Mouse (Mus musculus): Measurements from ENCODE around the gene Ror1.

Gene Ror1

DNA sequence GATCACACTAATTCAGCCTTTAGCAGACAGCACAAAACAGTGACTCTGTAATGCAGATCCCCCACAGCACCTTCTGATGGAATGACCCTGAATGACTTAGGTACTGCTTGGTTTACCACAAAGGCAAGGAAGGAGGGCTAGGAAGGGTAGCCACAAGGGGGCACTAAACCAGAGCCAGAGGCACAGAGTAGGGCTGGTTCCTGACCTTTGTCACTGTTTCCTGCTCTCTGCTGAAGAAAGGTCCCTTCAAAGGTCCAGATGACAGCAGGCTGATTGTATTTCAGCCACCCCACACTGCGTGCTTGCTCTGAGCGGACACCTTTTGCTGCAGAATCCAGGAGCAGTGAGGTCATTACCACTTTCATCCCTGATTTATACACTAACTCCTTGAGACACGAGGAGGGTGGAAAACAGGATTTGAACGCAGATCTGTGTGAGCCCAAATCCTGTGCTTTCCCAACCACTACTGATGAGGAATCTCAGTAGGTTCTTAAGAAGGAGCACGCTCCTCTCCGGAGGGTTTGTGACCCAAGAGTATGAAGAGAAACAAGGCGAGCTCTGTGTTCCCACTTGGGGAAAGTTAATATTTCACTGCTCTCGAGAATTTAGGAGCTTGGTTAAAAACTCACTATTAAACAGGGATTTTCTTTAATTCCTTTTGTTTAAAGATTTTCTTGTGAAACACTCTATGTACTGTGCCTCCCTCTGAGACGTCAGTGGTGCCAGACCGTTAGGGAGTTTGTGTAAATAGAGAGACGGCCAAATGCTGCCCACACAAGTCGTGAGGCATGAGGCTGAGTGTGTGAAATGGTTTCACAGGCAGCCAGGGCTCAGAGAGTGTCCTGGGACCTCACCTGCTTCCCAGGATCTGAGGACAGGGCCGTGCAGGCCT lies 119.0 kb downstream of the Ror1 start:
- no peak for DNase-seq

DNA sequence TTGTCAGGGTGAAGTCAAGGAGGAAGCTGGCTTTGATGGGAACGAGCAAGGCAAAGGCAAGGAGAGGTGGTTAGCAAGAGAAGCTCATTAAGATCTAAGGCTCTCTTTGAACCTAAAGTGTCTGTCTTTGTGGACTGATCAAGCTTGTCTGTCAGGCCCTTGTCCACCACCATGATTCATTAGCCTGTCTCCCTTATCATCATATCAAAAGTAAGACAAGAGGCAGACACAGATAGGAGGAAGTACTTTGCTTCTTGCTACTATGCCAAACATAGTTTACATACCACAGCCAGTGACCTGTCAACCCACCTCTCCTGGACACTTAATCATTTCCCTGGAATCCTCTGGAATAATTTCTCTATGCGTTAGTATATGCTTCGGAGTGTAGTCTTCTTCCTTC lies 121.0 kb downstream of the Ror1 start:
- DNase-seq, result no peak

DNA sequence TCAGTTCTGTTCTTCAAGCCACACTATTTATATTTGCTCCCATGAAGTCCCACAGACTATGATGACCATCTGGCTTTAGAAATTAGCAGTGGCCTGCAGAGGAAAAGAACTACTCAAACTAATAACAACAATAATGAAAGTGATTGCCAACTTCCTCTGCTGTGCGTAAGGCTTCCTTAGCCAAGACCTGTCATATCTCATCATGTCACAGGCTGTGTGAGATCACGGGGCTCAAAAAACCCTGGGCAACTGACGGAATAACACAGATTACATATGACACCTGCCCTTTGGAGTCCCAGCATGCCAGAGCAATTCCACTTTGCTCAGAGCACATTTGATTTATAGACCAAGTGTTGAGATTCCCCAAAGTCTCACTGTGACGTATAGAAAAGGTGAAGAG lies 123.4 kb downstream of the Ror1 start:
- DNase-seq, result no peak

DNA sequence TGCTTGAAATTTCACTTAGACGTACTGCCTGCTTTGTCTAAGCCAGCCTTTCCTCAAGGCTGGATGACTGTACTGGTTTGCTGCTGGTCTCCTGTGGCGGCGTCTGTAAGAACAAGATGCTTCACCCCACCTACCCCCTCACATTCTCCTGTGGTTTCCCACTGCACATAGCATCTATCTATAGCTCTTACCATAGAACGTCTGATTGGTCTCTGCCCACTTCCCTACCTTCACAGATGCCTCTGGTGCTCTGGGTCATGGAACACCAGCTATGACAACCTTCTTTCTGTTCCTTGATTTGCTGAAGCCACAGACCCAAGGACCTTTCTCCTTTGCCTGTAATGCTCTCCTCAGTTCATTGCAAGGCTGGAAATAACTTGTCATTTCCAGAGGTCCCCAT lies 124.0 kb downstream of the Ror1 start:
- no peak for DNase-seq

DNA sequence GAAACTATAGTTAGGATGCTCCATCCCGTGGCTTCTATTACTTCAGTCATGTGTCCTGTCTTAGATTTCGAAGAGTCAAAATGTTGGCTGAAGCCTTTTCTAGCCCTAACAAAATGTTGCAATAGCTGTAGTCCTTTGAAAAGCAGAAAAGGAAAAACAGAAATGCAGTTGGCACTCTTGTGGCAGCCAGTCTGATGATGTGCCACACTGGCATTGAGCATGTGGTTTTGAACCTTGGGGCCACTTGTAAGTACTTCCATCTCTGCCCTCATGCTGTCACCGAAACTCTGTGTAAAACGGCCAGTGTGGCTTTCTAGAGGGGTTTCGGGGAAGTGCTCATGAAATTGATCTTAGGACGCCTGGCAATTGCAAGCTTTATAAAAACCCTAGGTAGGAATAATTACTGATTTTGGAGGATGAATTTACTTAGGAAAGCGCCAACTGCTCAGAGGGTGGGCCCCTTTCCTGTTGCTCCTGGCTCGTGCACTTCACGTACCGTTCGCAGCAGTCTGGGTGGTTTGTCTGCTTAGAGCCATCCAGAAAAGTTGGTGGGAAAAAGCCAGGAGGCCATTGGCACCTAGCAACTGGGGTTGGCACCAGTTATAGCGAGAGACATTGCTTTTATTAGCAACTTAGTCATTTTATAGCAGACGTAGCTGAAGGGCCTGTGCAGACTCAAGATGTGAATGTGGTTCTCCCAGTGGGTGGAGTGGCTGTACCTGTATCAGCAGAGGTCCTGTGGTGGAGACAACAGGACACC lies 126.6 kb downstream of the Ror1 start:
- no peak for DNase-seq

DNA sequence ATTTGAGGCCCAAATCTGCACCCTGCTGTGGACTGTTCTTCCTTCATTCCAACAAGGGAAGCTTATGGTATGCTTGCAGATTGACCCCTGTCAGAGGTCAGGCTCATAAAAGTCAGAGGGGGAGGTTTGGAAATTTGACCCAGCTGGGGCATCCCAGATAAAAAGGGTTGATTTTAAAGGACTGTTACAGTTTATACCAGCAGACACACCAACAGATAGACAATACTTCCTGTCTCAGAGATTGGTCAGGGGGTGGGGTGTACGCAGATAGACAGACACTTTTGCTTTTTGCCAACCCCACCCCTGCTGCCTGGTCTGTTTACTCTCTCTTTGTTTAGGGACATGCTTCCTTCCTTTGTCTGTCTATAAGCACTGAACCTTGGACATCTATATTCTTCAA lies 127.9 kb downstream of the Ror1 start:
- no peak for DNase-seq

DNA sequence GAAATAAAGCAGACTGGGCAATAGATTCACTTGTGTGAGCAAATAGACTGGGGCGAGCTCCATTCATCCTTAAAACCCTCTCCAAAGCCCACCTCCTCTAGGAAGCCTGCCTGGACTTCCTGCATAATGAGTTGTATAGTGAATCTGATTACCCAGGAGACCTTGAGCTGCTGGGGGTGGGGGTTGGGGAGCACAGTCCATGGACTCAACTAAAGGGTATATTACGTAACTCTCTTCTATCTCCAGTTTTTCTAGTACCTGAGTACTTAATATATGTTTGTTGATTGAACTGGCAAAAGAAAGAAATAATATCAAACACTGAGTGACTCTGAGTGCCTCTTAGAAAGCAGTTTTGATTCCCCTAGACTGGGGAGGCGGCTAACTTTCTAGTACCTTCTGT lies 128.4 kb downstream of the Ror1 start:
- no peak for DNase-seq

DNA sequence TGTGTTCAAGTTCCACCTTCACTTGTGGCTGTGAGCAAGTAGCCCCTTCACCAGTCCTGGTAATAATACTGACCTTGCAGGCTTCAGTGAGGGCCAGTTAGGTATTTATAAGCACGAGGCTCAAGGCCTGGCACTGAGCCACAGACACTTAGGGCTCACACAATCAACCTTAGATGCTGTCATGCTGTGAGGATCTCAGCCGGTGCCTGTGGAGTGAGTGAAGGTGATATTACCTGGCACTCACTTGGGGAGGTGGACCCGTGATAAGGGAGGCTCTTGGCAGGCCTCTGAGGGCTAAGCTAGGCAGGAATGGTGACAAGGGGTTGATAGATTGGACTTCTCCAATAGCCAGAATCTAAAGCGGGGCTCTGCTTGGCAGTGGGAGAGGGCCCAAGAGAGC lies 131.0 kb downstream of the Ror1 start:
- no peak for DNase-seq

DNA sequence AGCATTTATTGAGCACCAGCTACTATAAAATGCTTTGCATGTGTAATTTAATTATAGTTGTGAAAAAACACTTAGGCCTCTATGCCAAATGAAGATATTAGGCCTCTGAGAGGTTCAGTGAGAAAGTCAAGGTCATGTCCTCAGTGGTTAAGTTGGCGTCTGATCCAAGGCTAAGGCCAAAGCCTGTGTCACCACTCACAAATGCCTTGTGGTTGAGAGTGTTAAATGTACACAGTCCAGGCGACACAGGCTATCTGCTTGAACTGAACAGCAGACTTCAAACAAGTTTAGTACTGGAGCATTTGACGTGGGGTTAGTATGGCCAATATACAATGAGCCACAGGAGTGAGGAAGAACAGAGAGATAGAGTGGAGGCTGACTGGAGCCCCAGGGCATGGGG lies 132.5 kb downstream of the Ror1 start:
- DNase-seq, result no peak

DNA sequence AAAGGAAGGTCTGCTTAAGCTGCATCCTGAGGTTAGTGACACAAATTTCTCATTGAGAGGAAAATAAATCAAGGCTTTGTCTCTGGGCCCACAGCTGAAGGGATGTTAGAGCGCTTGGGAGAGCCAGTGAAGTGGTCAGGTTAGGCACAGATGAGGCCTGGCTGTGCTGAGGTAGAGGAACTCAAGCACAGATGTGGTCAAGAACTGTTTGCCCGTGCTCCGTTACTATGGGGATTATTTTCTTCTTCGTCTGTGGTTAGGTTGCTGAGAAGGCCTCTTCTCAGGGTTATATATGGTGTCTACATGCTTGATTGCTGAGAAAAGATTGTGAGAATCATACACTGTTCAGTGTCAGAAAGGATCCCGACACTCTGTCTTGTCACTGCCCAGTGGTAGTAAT lies 134.7 kb downstream of the Ror1 start:
- no peak for DNase-seq

DNA sequence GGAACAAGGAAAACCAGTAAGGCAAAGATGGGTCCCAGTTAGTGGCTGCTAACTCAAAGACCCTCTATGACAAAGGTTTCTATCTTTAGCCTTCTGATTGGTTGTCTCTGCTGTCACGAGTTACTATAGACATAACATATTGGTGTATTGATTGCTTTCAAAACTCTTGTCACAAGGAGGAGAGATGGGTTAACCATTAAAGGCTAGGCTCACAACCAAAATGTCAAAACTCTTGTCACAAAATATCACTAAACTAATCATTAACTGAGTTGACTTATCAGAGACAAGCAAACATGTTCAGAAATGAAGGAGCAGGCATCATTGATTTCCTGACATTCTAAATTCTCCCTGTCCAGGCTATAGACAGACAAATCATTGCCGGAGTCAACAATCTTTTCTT lies 135.4 kb downstream of the Ror1 start:
- no peak for DNase-seq

DNA sequence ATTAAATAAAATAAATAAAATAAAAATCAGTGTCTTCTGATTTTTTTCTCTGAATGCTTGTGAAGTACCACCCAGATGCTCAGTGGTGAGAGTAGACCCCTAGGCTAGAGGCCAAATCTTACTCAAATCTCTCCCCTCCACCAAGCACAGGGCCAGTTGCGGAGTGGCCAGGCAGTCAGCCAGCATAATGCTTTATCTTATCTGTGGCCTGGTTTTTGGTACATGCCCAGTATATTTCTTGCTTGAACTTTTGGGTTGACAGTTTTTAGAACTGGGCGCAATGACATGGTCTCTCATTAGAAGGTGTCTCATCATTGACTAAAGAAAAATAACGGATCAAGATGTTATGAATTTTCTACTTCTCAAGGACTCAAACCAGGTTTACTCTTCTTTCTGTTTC lies 136.3 kb downstream of the Ror1 start:
- DNase-seq, result no peak

DNA sequence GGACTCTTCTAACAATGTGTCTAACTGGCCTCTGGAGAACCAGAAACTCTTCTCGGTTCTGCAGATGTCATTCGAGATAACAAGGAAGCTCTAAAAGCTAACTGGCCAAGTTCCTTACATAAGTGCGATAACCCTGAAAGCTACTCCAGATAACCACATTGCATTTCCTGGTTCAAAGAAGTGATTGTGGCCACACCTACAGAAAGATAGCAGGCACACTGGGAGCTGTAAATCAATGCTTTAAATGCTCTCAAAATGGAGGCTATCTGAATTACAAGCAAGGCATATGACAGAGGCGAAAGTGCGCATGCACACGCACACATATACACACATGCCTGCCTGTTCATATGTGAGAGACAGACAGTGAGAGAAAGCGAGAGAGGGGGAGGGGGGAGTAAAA lies 136.9 kb downstream of the Ror1 start:
- DNase-seq, result no peak

DNA sequence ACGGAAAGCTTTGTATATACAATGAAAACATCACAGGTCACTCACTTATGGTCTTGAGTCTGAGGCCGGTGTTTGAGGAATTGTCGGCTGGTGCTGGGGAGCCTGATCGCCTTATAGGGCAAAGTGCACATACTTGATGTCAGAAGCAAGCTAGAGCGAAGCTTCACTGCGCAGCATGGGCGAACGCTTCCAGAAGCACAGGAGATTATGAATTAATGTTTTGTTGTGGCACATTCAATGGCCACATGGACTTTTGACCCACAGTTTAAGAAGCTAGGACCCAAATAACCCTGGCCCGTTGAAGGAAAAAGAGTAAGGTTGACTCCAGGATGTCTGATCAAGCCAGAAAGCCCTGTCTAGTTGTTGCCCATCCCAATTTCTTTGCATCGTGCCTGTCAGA lies 138.2 kb downstream of the Ror1 start:
- DNase-seq, result no peak

DNA sequence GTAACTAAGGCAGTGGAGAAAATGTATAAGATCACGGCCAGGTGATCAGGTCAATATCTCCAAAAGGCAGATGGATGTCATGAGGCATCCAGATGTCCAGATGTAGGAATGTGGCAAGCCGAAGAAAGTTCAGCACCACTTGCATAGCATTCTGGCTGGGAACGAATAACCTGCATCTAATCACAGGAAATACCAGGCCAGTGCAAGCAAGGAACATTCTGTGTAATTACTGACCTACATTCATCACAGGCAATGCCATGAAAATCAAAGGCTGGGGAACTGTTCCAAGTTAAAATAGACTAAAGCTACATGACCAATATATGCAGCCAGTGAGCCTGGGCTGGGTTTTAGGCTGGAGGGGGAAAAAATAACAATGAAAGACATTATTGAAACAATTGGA lies 140.7 kb downstream of the Ror1 start:
- DNase-seq, result no peak

DNA sequence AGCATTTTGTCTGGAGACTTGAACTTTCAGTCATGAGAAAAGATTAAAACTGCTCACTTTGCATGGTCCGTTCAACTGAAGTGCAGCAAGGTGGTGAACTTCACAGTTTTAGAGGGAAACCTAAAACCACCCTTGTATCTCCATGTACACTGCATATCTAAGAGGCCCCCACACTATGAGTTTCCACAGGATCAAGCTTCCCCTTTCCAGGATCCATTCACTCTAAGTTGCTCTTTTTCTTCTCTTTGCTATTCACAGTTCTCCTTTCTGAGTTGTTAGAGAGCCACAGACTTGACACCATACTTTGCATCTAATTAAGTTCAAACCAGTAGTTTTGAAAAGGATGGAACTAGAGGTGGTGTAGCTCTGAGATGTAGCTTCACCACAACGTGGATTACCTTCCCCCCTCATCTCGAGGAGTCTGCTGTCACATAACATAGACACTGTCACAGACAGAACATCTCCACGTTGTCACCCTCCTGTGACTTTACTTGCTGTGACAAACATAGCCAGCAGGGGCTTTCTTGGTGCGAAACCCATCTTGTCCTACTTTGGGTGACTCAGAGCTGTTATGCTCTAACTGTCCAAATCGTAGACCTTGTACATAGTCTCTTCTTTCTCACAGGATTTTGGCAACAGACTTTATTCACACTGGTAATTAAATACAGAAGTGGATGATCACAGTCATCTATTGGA lies 146.6 kb downstream of the Ror1 start:
- DNase-seq, result no peak

DNA sequence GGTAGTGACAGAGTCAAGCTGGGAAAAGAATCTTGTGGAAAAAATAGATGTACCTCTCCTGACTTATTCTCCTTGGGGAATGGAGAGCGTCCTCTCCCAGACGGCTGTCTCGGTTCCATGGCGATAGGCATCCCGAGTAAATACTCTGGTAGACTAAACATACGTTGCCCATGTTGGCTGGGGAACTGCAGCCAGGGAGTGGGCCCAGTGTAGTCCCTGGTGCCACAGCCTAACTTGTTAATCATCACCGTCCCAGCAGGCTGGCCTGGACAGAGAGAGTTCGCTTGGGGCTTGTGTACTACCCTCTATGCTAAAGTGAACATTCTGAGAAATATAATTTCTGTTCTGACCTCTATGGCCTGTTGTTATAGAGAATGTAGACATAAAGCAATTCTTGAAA lies 148.7 kb downstream of the Ror1 start:
- no peak for DNase-seq

DNA sequence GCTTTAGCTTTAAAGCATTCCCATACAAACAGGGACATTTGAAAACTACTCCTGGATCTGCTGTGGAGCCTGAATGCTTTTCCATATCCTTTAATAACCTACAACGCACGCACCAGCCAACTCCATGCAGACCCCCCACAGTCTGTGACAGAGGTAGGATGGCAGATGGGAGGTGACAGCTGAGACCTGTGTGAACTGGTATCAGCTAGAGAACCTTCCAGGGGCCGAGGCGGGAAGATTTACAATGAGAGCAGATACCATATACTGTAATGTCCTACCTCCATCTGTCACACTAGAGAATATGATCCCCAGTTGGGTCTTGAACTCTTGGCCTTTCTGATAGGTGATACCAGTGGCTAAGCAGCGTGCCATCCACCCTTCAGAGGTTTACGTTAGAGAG lies 149.1 kb downstream of the Ror1 start:
- no peak for DNase-seq

DNA sequence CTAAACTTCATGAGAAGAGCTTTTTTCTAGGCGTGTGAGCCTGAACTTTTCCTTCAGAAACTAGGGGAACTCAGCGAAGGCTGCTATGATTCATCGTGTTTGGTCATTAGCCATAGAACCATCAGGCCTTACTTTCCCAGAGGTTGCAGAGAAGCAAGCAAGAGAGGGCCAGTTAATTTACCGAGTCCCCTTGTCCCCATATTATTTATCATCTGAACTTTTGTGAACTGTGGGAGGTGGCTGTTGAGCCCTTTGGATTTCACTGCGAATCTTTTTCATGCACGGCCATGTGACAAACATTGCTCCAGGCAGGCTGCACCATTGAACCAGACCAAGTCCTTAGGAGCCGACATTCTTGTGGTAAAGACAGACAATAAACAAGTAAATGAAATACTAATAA lies 152.2 kb downstream of the Ror1 start:
- DNase-seq, result no peak

DNA sequence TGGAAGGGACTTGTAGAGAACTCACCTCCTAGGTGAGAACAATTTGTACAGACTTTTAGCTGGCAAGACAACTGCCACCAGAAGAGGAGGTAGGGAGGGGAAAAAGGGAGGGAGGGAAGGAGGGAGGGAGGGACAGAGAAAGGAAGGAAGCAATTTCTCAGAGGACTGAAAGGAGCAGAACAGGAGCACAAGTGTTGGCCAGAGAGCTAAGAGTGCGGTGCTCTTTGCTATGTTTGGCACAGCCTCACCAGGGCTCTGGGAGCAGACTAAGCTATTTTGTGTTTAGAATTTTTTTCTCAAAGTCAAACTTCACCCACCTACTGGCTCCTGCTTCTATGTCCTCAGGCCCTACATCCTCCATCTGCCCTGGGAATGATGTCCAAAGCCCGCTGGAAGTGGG lies 152.7 kb downstream of the Ror1 start:
- DNase-seq, result no peak

DNA sequence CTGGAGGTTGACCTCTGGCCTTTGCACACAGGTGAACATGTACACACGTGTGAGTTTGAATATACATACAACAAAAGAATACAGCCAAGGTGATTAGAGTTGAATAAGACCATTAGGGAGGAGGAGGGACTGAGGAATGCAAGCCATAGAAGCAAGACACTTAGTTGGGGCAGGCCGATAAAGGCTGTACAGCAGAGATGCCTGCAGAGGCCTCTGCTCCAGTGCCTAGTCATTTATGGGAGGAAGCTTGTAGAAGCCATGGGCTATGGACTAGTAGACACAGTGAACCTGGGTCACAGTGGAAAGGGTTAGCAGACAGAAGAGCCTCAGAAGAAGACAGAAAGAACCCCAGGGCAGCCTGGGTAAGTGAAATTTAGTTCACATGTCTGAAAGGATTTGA lies 155.7 kb downstream of the Ror1 start:
- no peak for DNase-seq

DNA sequence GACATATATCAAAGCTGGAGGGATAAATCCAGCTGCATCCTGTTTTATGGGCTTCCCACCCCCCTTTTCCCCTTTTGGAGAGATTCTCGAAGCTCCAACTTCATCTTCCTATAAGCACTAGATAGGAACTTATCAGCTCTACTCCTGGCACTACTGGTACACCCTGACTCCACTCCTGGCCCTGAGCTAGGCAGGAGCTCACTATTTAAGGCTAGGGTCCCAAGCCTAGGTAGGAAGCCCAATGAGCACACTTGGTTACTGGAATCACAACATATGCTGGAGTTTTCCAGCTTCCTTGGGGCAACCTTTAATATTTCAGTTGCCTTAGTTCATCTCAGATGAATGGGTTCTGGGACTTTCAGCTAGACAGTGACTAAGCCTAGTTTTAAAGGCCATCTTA lies 156.5 kb downstream of the Ror1 start:
- DNase-seq, result no peak

DNA sequence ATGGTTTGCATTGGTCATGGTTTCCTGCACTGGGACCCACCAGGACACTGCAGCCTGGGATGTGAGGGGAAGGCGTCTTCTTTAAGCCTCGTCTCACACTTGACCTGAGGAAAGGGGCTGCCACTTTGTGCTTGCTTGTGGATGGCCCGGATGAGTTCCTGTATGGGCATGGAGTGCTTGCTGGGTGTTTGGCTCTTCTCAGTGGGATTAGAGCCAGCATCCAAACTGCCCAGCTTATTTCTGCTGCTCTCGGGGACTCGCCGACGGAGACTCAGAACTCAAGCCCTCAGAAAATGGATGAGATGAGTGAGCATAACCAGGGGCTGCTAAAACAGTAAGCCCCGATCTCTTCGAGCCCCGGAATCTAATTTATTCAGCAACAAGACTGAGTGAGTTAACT lies 157.1 kb downstream of the Ror1 start:
- no peak for DNase-seq

DNA sequence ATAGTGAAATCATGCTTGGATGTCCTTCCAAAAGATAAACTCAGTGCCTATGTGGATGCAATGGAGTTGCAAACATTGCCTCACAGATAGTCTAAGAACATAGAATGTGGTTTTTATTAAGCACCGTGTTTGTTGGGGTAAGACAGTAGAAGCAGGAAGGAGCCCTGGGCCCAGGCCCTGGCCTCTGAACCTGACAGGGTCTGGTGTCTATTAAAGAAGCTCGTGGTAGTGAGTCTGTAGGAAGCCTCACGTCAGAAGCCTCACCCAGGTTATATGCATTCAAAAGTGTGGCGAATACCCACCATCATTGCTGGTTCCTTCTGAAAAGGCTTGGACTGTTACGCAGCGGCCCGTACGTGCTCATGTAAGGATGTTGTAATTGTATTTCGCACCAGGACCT lies 157.8 kb downstream of the Ror1 start:
- DNase-seq, result no peak

All from right cerebral cortex, adult 18-20 months (tissue).